Mouse (Mus musculus) heart, embryonic 11.5 days (tissue): ENCODE results near the gene Mcoln2. TPM values are rescaled to one million over a fixed set of nuclear protein-coding genes. Genes with fewer than 3 reads are reported as not detected.

ENCODE experiments used
- ATAC-seq: fragments of 200-750 bp; cut with Nextera tagmentation; replicated peaks from 2 replicates; pipeline ENCODE4 v1.8.0; 2017; ENCODE audit warnings: moderate library complexity; ENCODE audit not compliant: insufficient number of reproducible peaks, low FRiP score, low TSS enrichment
- H3K27ac ChIP-seq: fragments of 300-500 bp; sonication (generic); 2 replicates; pipeline ENCODE4 v1.5.1; 2014; ENCODE audit warnings: mild to moderate bottlenecking, low read depth, low read length
- H3K27me3 ChIP-seq: fragments of 300-500 bp; sonication (generic); 2 replicates; pipeline ENCODE4 v1.6.1; 2014; ENCODE audit warnings: mild to moderate bottlenecking, low read length, mixed read lengths; ENCODE audit not compliant: control insufficient read depth, insufficient read depth
- H3K36me3 ChIP-seq: fragments of 300-500 bp; sonication (generic); 2 replicates; pipeline ENCODE4 v1.6.1; 2014; ENCODE audit warnings: mild to moderate bottlenecking, low read length, moderate library complexity, mixed read lengths; ENCODE audit not compliant: control insufficient read depth, insufficient read depth
- H3K4me1 ChIP-seq: fragments of 300-500 bp; sonication (generic); 2 replicates; pipeline ENCODE4 v1.6.1; 2014; ENCODE audit warnings: low read length; ENCODE audit not compliant: control insufficient read depth, insufficient read depth
- H3K4me2 ChIP-seq: fragments of 300-500 bp; sonication (generic); 2 replicates; pipeline ENCODE4 v1.6.1; 2014; ENCODE audit warnings: mild to moderate bottlenecking, moderate library complexity
- H3K4me3 ChIP-seq: fragments of 300-500 bp; sonication (generic); 2 replicates; pipeline ENCODE4 v1.5.1; 2014; ENCODE audit warnings: low read depth, low read length
- H3K9ac ChIP-seq: fragments of 300-500 bp; sonication (generic); 2 replicates; pipeline ENCODE4 v1.6.1; 2014; ENCODE audit warnings: mild to moderate bottlenecking, low read depth, low read length, moderate library complexity
- H3K9me3 ChIP-seq: fragments of 300-500 bp; sonication (generic); replicated peaks from 2 replicates; pipeline ENCODE4 v1.6.1; 2016; ENCODE audit warnings: low read length; ENCODE audit not compliant: control insufficient read depth
- WGBS: fragments of 180-500 bp; shearing (Covaris S2); extraction: QIAGEN DNeasy Blood & Tissue Kit; methylation state at CpG from one replicate; pipeline ENCODE4 v1.1.7; 2014; ENCODE audit not compliant: insufficient replicate concordance; 5-methylcytosine and 5-hydroxymethylcytosine counted together
- polyA plus RNA-seq: library from polyadenylated mRNA; unstranded; fragments of >200 nt; fragmentation: Nextera tagmentation; extraction: Ambion mirVana; gene quantifications from 2 replicates; pipeline ENCODE4 v1.2.1, GENCODE M21; 2014

The Mcoln2 gene
- polyA plus RNA-seq, 1 experiment from 2014 or later, result 0.27 TPM

- WGBS, result 85% methylated on average over 8 of the region's 8 CpGs
- no peak overlapping the region for H3K9ac ChIP-seq
- H3K27ac ChIP-seq, result no peak overlapping the region
- H3K9me3 ChIP-seq, result no peaks in the 10 kb centered on the region
- no peak overlapping the region for H3K4me2 ChIP-seq
- H3K4me1 ChIP-seq, result peaks cover 8% of the 10 kb centered on the region
- no peak for ATAC-seq
- H3K4me3 ChIP-seq, result no peak overlapping the region
- no peaks in the 10 kb centered on the region for H3K36me3 ChIP-seq
- peaks cover 17% of the 10 kb centered on the region for H3K27me3 ChIP-seq
These were observed 2.1 kb downstream of the Mcoln2 start for GRCm38 (mm10) chr3:146151755-146152154.

GRCm38 (mm10) chr3:146152348-146152747, 2.7 kb downstream of the Mcoln2 start:
- Histone ChIP-seq H3K36me3 (no peaks in the 10 kb centered on the region), H3K27ac (no peak overlapping the region), H3K4me2 (no peak overlapping the region), H3K4me1 (peaks cover 8% of the 10 kb centered on the region), H3K9me3 (no peaks in the 10 kb centered on the region), H3K27me3 (peaks cover 13% of the 10 kb centered on the region), H3K4me3 (no peak overlapping the region), H3K9ac (no peak overlapping the region)
- no peak for ATAC-seq
- WGBS, result 85% methylated on average over 8 of the region's 8 CpGs

- Histone ChIP-seq H3K27me3 (peaks cover 13% of the 10 kb centered on the region), H3K9me3 (no peaks in the 10 kb centered on the region), H3K4me1 (peaks cover 8% of the 10 kb centered on the region), H3K4me3 (no peak overlapping the region), H3K27ac (no peak overlapping the region), H3K36me3 (no peaks in the 10 kb centered on the region), H3K4me2 (no peak overlapping the region), H3K9ac (no peak overlapping the region)
- no peak for ATAC-seq
- 86% methylated on average over 2 of the region's 2 CpGs for WGBS
These were observed 3.3 kb downstream of the Mcoln2 start for GRCm38 (mm10) chr3:146152913-146153312.

GRCm38 (mm10) chr3:146153862-146154611, 4.4 kb downstream of the Mcoln2 start:
- Histone ChIP-seq H3K36me3 (no peaks in the 10 kb centered on the region), H3K4me2 (no peak overlapping the region; the same call in 1 of the 2 replicates)
- no peak for ATAC-seq

GRCm38 (mm10) chr3:146155628-146156576, 6.3 kb downstream of the Mcoln2 start:
- no peaks in the 10 kb centered on the region for H3K9me3 ChIP-seq
- no peak overlapping the region for H3K4me3 ChIP-seq
- no peak overlapping the region for H3K27ac ChIP-seq
- no peaks in the 10 kb centered on the region; the same call in 1 of the 2 replicates for H3K4me1 ChIP-seq
- H3K36me3 ChIP-seq, result no peaks in the 10 kb centered on the region
- no peak overlapping the region for H3K9ac ChIP-seq
- no peak for ATAC-seq
- peaks cover 6% of the 10 kb centered on the region for H3K27me3 ChIP-seq
- WGBS, result 59% methylated on average over 13 of the region's 13 CpGs
- H3K4me2 ChIP-seq, result no peak overlapping the region

More at GRCm38 (mm10) chr3:146153862-146154611, 4.4 kb downstream of the Mcoln2 start:
- Histone ChIP-seq H3K9me3 (no peaks in the 10 kb centered on the region), H3K9ac (no peak overlapping the region), H3K4me3 (no peak overlapping the region), H3K27ac (no peak overlapping the region), H3K4me1 (peaks cover 8% of the 10 kb centered on the region), H3K27me3 (peaks cover 13% of the 10 kb centered on the region)
- WGBS, result 36% methylated on average over 12 of the region's 12 CpGs

- no peak overlapping the region for H3K4me2 ChIP-seq
- no peaks in the 10 kb centered on the region for H3K9me3 ChIP-seq
- H3K27me3 ChIP-seq, result no peaks in the 10 kb centered on the region
- H3K4me1 ChIP-seq, result no peaks in the 10 kb centered on the region; the same call in 1 of the 2 replicates
- ATAC-seq, result no peak
- H3K9ac ChIP-seq, result no peak overlapping the region
- WGBS, result 78% methylated on average over 2 of the region's 2 CpGs
- no peak overlapping the region for H3K4me3 ChIP-seq
- H3K36me3 ChIP-seq, result no peaks in the 10 kb centered on the region
- H3K27ac ChIP-seq, result no peak overlapping the region
These were observed 7.2 kb downstream of the Mcoln2 start for GRCm38 (mm10) chr3:146156811-146157210.

GRCm38 (mm10) chr3:146158039-146158438, 8.4 kb downstream of the Mcoln2 start:
- Histone ChIP-seq H3K36me3 (no peaks in the 10 kb centered on the region), H3K27me3 (no peaks in the 10 kb centered on the region), H3K4me2 (no peak overlapping the region), H3K27ac (no peak overlapping the region), H3K4me3 (no peak overlapping the region), H3K9me3 (no peaks in the 10 kb centered on the region), H3K9ac (no peak overlapping the region), H3K4me1 (no peaks in the 10 kb centered on the region; the same call in 1 of the 2 replicates)
- WGBS, result 67% methylated on average over 4 of the region's 4 CpGs
- no peak for ATAC-seq

GRCm38 (mm10) chr3:146159360-146159759, 9.7 kb downstream of the Mcoln2 start:
- Histone ChIP-seq H3K4me1 (no peaks in the 10 kb centered on the region; the same call in 1 of the 2 replicates), H3K4me2 (no peak overlapping the region), H3K9me3 (no peaks in the 10 kb centered on the region), H3K27ac (no peak overlapping the region), H3K36me3 (no peaks in the 10 kb centered on the region), H3K27me3 (no peaks in the 10 kb centered on the region), H3K4me3 (no peak overlapping the region), H3K9ac (no peak overlapping the region)
- 85% methylated on average over 2 of the region's 2 CpGs for WGBS
- ATAC-seq, result no peak
